Mouse (Mus musculus) lung, adult 2 months (tissue): ENCODE results near the gene Slc41a1. TPM values are rescaled to one million over a fixed set of nuclear protein-coding genes. Genes with fewer than 3 reads are reported as not detected.

ENCODE experiments used
- DNase-seq: peaks from one replicate; pipeline ENCODE4 v3.0.0; 2022
- H3K4me1 ChIP-seq: fragments of 200-500 bp; 2 replicates; pipeline ENCODE4 v1.6.1; 2011; ENCODE audit warnings: low read length; ENCODE audit not compliant: control insufficient read depth, insufficient read depth
- H3K4me3 ChIP-seq: fragments of 200-500 bp; replicated peaks from 2 replicates; pipeline ENCODE3; 2011; ENCODE audit warnings: low read depth, mild to moderate bottlenecking, control low read depth, low read length; ENCODE audit errors: extremely low read depth
- CTCF ChIP-seq: fragments of 200-500 bp; IDR thresholded peaks from 2 replicates; pipeline ENCODE4 v1.5.1; 2011; ENCODE audit warnings: mild to moderate bottlenecking, low read length, control low read depth; ENCODE audit not compliant: insufficient read depth
- POLR2A ChIP-seq: fragments of 200-500 bp; IDR thresholded peaks from 2 replicates; pipeline ENCODE4 v1.6.1; 2011; ENCODE audit warnings: low read depth, mild to moderate bottlenecking, control low read depth, low read length, borderline replicate concordance; ENCODE audit errors: extremely low read depth
- WGBS: fragments of 180-500 bp; shearing (Covaris S2); methylation state at CpG from one replicate; pipeline ENCODE4 v1.1.7; 2018; 5-methylcytosine and 5-hydroxymethylcytosine counted together
- polyA plus RNA-seq: library from polyadenylated mRNA; depleted of rRNA; stranded (reverse); fragments of >200 nt; gene quantifications from 2 replicates; pipeline ENCODE4 v1.2.3, GENCODE M21; 2012

The Slc41a1 gene
- polyA plus RNA-seq, 1 experiment: 48.5 TPM

GRCm38 (mm10) chr1:131823563-131823962, 3.7 kb upstream of the Slc41a1 start:
- 43% methylated on average over 5 of the region's 5 CpGs for WGBS
- no peak overlapping the region for H3K4me3 ChIP-seq
- no peak for DNase-seq
- H3K4me1 ChIP-seq: no peaks in the 10 kb centered on the region; the same call in 1 of the 2 replicates
- TF ChIP-seq POLR2A: no peak
- TF ChIP-seq CTCF: no peak

- WGBS: 85% methylated on average over 11 of the region's 11 CpGs
- TF ChIP-seq CTCF: no peak
- TF ChIP-seq POLR2A: no peak
- H3K4me3 ChIP-seq: no peak overlapping the region
- no peak for DNase-seq
- H3K4me1 ChIP-seq: peaks cover 6% of the 10 kb centered on the region
These were observed 2.6 kb upstream of the Slc41a1 start for GRCm38 (mm10) chr1:131824528-131825181.

GRCm38 (mm10) chr1:131827787-131828258, 530 bp downstream of the Slc41a1 start:
- peaks cover 12% of the 10 kb centered on the region for H3K4me1 ChIP-seq
- H3K4me3 ChIP-seq: peak overlapping the region; percentile 90
- DNase-seq: peak; percentile 93
- TF ChIP-seq POLR2A (peak; percentile 84; the same call in 1 of the 2 replicates), CTCF (no peak)
- WGBS: 0% methylated on average over 36 of the region's 36 CpGs

GRCm38 (mm10) chr1:131828297-131829126, 1.2 kb downstream of the Slc41a1 start:
- TF ChIP-seq POLR2A (no peak), CTCF (no peak)
- Histone ChIP-seq H3K4me3 (peak overlapping the region; percentile 90), H3K4me1 (peaks cover 12% of the 10 kb centered on the region)
- DNase-seq: no peak
- WGBS: 2% methylated on average over 22 of the region's 22 CpGs

GRCm38 (mm10) chr1:131829279-131829678, 2.0 kb downstream of the Slc41a1 start:
- peak overlapping the region; percentile 38 for H3K4me3 ChIP-seq

GRCm38 (mm10) chr1:131830561-131830960, 3.3 kb downstream of the Slc41a1 start:
- no peak for DNase-seq
- no peak overlapping the region for H3K4me3 ChIP-seq
- WGBS: 73% methylated on average over 15 of the region's 15 CpGs
- peaks cover 12% of the 10 kb centered on the region for H3K4me1 ChIP-seq
- no peak for TF ChIP-seq CTCF
- no peak for TF ChIP-seq POLR2A

More at GRCm38 (mm10) chr1:131829279-131829678, 2.0 kb downstream of the Slc41a1 start:
- no peak for TF ChIP-seq POLR2A
- no peak for TF ChIP-seq CTCF
- no peak for DNase-seq
- peaks cover 12% of the 10 kb centered on the region for H3K4me1 ChIP-seq
- WGBS: 47% methylated on average over 5 of the region's 5 CpGs

GRCm38 (mm10) chr1:131830971-131831641, 3.8 kb downstream of the Slc41a1 start:
- TF ChIP-seq POLR2A: no peak
- 79% methylated on average over 8 of the region's 8 CpGs for WGBS
- DNase-seq: no peak
- H3K4me1 ChIP-seq: peaks cover 12% of the 10 kb centered on the region
- H3K4me3 ChIP-seq: no peak overlapping the region

- no peaks in the 10 kb centered on the region; the same call in 1 of the 2 replicates for H3K4me1 ChIP-seq
- no peak overlapping the region for H3K4me3 ChIP-seq
- no peak for TF ChIP-seq POLR2A
- 76% methylated on average over 3 of the region's 3 CpGs for WGBS
- no peak for DNase-seq
These were observed 9.7 kb downstream of the Slc41a1 start for GRCm38 (mm10) chr1:131837035-131837434.

- H3K4me1 ChIP-seq: no peaks in the 10 kb centered on the region; the same call in 1 of the 2 replicates
- H3K4me3 ChIP-seq: no peak overlapping the region
- DNase-seq: no peak
- TF ChIP-seq POLR2A: no peak
- WGBS: 69% methylated on average over 5 of the region's 5 CpGs
These were observed 11.2 kb downstream of the Slc41a1 start for GRCm38 (mm10) chr1:131838542-131838941.

GRCm38 (mm10) chr1:131839279-131839678, 12.0 kb downstream of the Slc41a1 start:
- H3K4me1 ChIP-seq: no peaks in the 10 kb centered on the region; the same call in 1 of the 2 replicates
- H3K4me3 ChIP-seq: no peak overlapping the region
- TF ChIP-seq CTCF (no peak), POLR2A (no peak)
- DNase-seq: no peak
- WGBS: 63% methylated on average over 2 of the region's 2 CpGs
